Comparison of ENCODE assay signal across 8 mouse cellular contexts in genomic region chr1:131754916-131755315, GRCm38 (mm10). TPM values are rescaled to one million over a fixed set of nuclear protein-coding genes. Genes with fewer than 3 reads are reported as not detected.
DNase-seq lines count a peak whose midpoint lies in the region; ATAC-seq and TF ChIP-seq lines count a peak whose summit lies in the region.
"Had no signal": no experiment of that assay in that cellular context is flagged by ENCODE, and none has a peak within 500 bp of the region (broad histone marks: within the 10 kb centered on the region; RNA-seq: fewer than 3 reads in every experiment).

No protein-coding gene starts in this region.

- no peaks in the 10 kb centered on the region for H3K36me3 ChIP-seq in heart, embryonic 12.5 days
- no peaks in the 10 kb centered on the region for H3K36me3 ChIP-seq in midbrain, embryonic 16.5 days (ENCODE audit: control insufficient read depth, insufficient read depth, low read length)

- no peak for TF ChIP-seq CTCF in lung, adult 2 months (IDR thresholded peaks at IDR 0.05; ENCODE audit: insufficient read depth, low read length)

- TF ChIP-seq POLR2A in lung, adult 2 months (IDR thresholded peaks at IDR 0.05; ENCODE audit: borderline replicate concordance, extremely low read depth, low read depth, low read length), result no peak

- WGBS in heart, embryonic 12.5 days, result 72% methylated on average over 4 of the region's 4 CpGs
- 49% methylated on average over 4 of the region's 4 CpGs for WGBS in lung, adult 2 months
- 92% methylated on average over 4 of the region's 4 CpGs for WGBS in midbrain, embryonic 16.5 days

- H3K4me1 ChIP-seq in heart, embryonic 12.5 days (replicated peaks), result peaks cover 42% of the 10 kb centered on the region
- H3K4me1 ChIP-seq in lung, adult 2 months (ENCODE audit: control insufficient read depth, insufficient read depth, low read length), result peaks cover 7% of the 10 kb centered on the region
- no peaks in the 10 kb centered on the region for H3K4me1 ChIP-seq in midbrain, embryonic 16.5 days (ENCODE audit: control insufficient read depth, insufficient read depth, low read length)

- H3K9me3 ChIP-seq in heart, embryonic 12.5 days (replicated peaks), result no peaks in the 10 kb centered on the region
- no peaks in the 10 kb centered on the region for H3K9me3 ChIP-seq in midbrain, embryonic 16.5 days (replicated peaks; ENCODE audit: control insufficient read depth, low read length, poor library complexity, severe bottlenecking)

- H3K9ac ChIP-seq in heart, embryonic 12.5 days, result no peak overlapping the region
- no peak overlapping the region for H3K9ac ChIP-seq in midbrain, embryonic 16.5 days (ENCODE audit: low read depth, low read length)

- H3K4me2 ChIP-seq in heart, embryonic 12.5 days, result no peak overlapping the region
- no peak overlapping the region for H3K4me2 ChIP-seq in midbrain, embryonic 16.5 days (ENCODE audit: low read length)

- H3K4me3 ChIP-seq in heart, embryonic 12.5 days, result no peak overlapping the region
- H3K4me3 ChIP-seq in lung, adult 2 months (replicated peaks; ENCODE audit: extremely low read depth, low read depth, low read length), result no peak overlapping the region
- no peak overlapping the region for H3K4me3 ChIP-seq in midbrain, embryonic 16.5 days (ENCODE audit: low read depth, low read length)

- peak overlapping the region; percentile 26; the same call in 1 of the 2 replicates for H3K27ac ChIP-seq in heart, embryonic 12.5 days (ENCODE audit: poor library complexity, severe bottlenecking)
- H3K27ac ChIP-seq in midbrain, embryonic 16.5 days (ENCODE audit: low read length), result no peak overlapping the region
- H3K27ac ChIP-seq: kidney, postnatal 0 days had no signal

- H3K27me3 ChIP-seq in heart, embryonic 12.5 days (replicated peaks), result peaks cover 9% of the 10 kb centered on the region
- H3K27me3 ChIP-seq in midbrain, embryonic 16.5 days (ENCODE audit: control insufficient read depth, insufficient read depth, low read depth, low read length), result no peaks in the 10 kb centered on the region

- no peak for ATAC-seq in heart, embryonic 12.5 days (ENCODE audit: insufficient number of reproducible peaks, low FRiP score)
- ATAC-seq in midbrain, embryonic 16.5 days, result no peak

- peak; percentile 28 for DNase-seq in adipocyte (ENCODE audit: low spot score)
- DNase-seq in adrenal gland, postnatal 14 days, result peak; percentile 92
- DNase-seq in lung, adult 2 months, result peak; percentile 43
- no peak for DNase-seq in thymus, postnatal 10 days (ENCODE audit: low spot score in 2 of 2)
- DNase-seq in thymus, postnatal 4 days, result no peak

RNA-seq across cellular contexts. Expression of gene Slc26a9, which starts 11.1 kb away (rescaled TPM):
- 0.07 and 0.08 TPM in 2 replicates for total RNA-seq in adrenal gland, postnatal 14 days (2021)
- 0.04 and 0.05 TPM in 2 replicates for polyA plus RNA-seq in heart, embryonic 12.5 days (2016; fragmentation: Nextera tagmentation; extraction: Ambion mirVana)
- 25.6 and 38.8 TPM in 2 replicates for polyA plus RNA-seq in lung, adult 2 months (2012; rRNA removed)
- polyA plus RNA-seq in midbrain, embryonic 16.5 days (2015; fragmentation: Nextera tagmentation; extraction: Ambion mirVana), result 0.04 TPM in 2 replicates

RNA-seq across cellular contexts. Expression of gene Pm20d1, which starts 42.3 kb away (rescaled TPM):
- 15.1 and 22.9 TPM in 2 replicates for total RNA-seq in adrenal gland, postnatal 14 days (2021)
- 1.3 and 1.7 TPM in 2 replicates for polyA plus RNA-seq in heart, embryonic 12.5 days (2016; fragmentation: Nextera tagmentation; extraction: Ambion mirVana)
- 1.8 and 2.6 TPM in 2 replicates for polyA plus RNA-seq in lung, adult 2 months (2012; rRNA removed)
- 0.15 and 0.46 TPM in 2 replicates for polyA plus RNA-seq in midbrain, embryonic 16.5 days (2015; fragmentation: Nextera tagmentation; extraction: Ambion mirVana)

Comparison
In these comparisons a context has a peak if more than half of its experiments do, and no peak if none do; other contexts are left out.
1. DNase-seq: peak in adipocyte (single experiment), adrenal gland, postnatal 14 days (single experiment) and lung, adult 2 months (single experiment); none in thymus, postnatal 10 days (0 of 2) and thymus, postnatal 4 days (single experiment).
2. RNA of gene Slc26a9, which starts 11.1 kb away (polyA plus RNA-seq): 25.6 to 38.8 TPM in lung, adult 2 months; 0.04 to 0.05 TPM in heart, embryonic 12.5 days and 0.04 TPM in midbrain, embryonic 16.5 days; every median in the first group is over 10 times any median in the second.